Mouse (Mus musculus) heart, embryonic 10.5 days (tissue): ENCODE results near the gene Mapk13. TPM values are rescaled to one million over a fixed set of nuclear protein-coding genes. Genes with fewer than 3 reads are reported as not detected.
"Not testable (repeated sequence)": the region's sequence is repeated elsewhere in the genome, so short reads cannot be mapped to it uniquely, and the experiment has no call there.

Experiments
- DNase-seq: peaks from one replicate; pipeline ENCODE4 v3.0.0-alpha.2; 2017; ENCODE audit warnings: low spot score
- H3K27ac ChIP-seq: fragments of 300-500 bp; sonication (generic); 2 replicates; pipeline ENCODE4 v1.5.1; 2016; ENCODE audit warnings: mild to moderate bottlenecking
- H3K27me3 ChIP-seq: fragments of 300-500 bp; sonication (generic); 2 replicates; pipeline ENCODE4 v1.6.1; 2016; ENCODE audit warnings: mild to moderate bottlenecking; ENCODE audit not compliant: poor library complexity, insufficient read depth, severe bottlenecking
- H3K36me3 ChIP-seq: fragments of 300-500 bp; sonication (generic); 2 replicates; pipeline ENCODE4 v1.6.1; 2016; ENCODE audit warnings: mild to moderate bottlenecking, moderate library complexity
- H3K4me1 ChIP-seq: fragments of 300-500 bp; sonication (generic); 2 replicates; pipeline ENCODE4 v1.6.1; 2016; ENCODE audit warnings: mild to moderate bottlenecking
- H3K4me3 ChIP-seq: fragments of 300-500 bp; sonication (generic); 2 replicates; pipeline ENCODE4 v1.5.1; 2016; ENCODE audit warnings: mild to moderate bottlenecking, moderate library complexity
- H3K9me3 ChIP-seq: fragments of 300-500 bp; sonication (generic); 2 replicates; pipeline ENCODE4 v1.6.1; 2016; ENCODE audit warnings: mild to moderate bottlenecking, moderate library complexity
- WGBS: fragments of 180-500 bp; shearing (Covaris S2); methylation state at CpG from one replicate; pipeline ENCODE4 v1.1.7; 2016; 5-methylcytosine and 5-hydroxymethylcytosine counted together
- polyA plus RNA-seq: library from polyadenylated mRNA; unstranded; fragments of >200 nt; fragmentation: Nextera tagmentation; extraction: Ambion mirVana; gene quantifications from 2 replicates; pipeline ENCODE4 v1.2.1, GENCODE M21; 2016

Mapk13 gene
- polyA plus RNA-seq, 1 experiment from 2014 or later = 13.6 TPM

DNA sequence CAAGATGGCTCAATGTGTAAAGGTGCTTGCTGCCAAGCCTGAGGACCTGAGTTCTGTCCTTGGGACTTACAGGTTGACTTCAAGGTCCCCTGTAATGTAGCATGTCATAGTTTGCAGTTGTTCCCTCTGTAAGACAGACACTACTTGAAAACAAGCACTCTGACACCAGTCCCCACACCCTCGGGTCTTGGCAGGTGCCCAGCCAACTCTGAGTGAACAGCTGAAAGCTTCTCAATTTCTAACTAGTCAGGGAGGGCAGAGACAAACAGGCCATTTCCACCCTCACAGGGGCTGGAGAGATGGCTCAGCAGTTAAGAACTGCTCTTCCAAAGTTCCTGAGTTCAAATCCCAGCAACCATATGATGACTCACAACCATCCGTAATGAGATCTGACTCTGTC is 11.6 kb upstream of the Mapk13 start:
- 75% methylated on average over 2 of the region's 2 CpGs for WGBS
- H3K4me1 ChIP-seq = peaks cover 7% of the 10 kb centered on the region; the same call in 1 of the 2 replicates

DNA sequence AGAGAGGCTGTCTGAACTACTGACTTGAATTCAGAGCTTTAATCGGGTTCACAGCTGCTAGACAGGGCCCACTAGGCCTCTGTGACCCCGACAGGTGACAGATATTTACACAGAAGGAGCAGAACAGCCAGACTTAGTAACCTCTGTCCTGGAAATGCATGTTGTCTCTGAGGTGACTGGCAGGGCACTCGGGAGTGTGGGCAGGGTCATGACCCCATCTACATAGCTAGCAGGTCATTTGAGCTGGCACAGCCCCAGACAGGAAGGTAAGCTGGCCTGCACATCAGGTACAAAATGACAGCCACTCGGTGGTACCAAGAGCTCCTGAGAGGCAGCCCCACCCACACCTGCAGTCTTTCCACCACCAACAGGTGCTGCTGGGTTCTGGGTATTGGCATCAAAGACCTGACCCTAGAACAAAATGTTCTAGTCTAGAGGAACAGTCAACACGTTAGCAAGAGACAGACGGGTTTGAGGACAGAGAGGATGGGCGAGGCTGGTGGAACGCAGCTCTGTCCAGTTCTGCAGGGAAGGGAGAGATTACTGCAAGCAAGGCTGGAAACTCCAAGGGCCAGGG is 8.3 kb upstream of the Mapk13 start:
- Histone ChIP-seq H3K4me1 (peaks cover 10% of the 10 kb centered on the region; the same call in 1 of the 2 replicates), H3K9me3 (no peaks in the 10 kb centered on the region), H3K27ac (no peak overlapping the region), H3K36me3 (no peaks in the 10 kb centered on the region), H3K4me3 (no peak overlapping the region), H3K27me3 (0 out of 2 replicates have a peak, but pooled peaks cover 4% of the 10 kb centered on the region)
- DNase-seq = no peak
- WGBS = 58% methylated on average over 8 of the region's 8 CpGs

More for the DNA sequence above, 11.6 kb upstream of the Mapk13 start:
- DNase-seq = no peak
- H3K9me3 ChIP-seq = no peaks in the 10 kb centered on the region
- H3K36me3 ChIP-seq = no peaks in the 10 kb centered on the region
- H3K27me3 ChIP-seq = no peaks in the 10 kb centered on the region
- no peak overlapping the region for H3K27ac ChIP-seq
- H3K4me3 ChIP-seq = no peak overlapping the region

DNA sequence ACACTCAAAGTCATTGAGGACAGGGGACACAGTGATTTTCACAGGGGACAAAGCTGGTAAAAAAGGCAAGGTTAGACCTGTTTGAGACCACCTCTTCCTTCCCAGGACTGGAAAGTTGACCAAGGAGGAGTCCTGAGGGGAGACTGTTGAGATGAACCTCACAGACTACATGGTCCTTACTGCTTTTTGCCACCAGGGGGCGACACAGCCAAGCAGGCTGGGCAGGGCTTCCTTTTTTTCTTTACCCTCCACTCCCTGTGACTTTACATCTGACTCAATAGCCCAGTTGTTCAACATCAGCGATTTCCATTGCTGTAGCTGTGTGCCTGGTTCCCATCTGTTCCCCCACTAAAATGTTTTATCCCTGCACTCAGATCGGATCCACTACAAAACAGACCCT is 7.2 kb upstream of the Mapk13 start:
- DNase-seq = peak; percentile 88
- no peak overlapping the region for H3K4me3 ChIP-seq
- H3K36me3 ChIP-seq = no peaks in the 10 kb centered on the region
- H3K27me3 ChIP-seq = peaks cover 12% of the 10 kb centered on the region; the same call in 1 of the 2 replicates
- no peak overlapping the region for H3K27ac ChIP-seq
- no peaks in the 10 kb centered on the region for H3K9me3 ChIP-seq
- 15% methylated on average over 3 of the region's 3 CpGs for WGBS
- H3K4me1 ChIP-seq = peaks cover 10% of the 10 kb centered on the region; the same call in 1 of the 2 replicates

DNA sequence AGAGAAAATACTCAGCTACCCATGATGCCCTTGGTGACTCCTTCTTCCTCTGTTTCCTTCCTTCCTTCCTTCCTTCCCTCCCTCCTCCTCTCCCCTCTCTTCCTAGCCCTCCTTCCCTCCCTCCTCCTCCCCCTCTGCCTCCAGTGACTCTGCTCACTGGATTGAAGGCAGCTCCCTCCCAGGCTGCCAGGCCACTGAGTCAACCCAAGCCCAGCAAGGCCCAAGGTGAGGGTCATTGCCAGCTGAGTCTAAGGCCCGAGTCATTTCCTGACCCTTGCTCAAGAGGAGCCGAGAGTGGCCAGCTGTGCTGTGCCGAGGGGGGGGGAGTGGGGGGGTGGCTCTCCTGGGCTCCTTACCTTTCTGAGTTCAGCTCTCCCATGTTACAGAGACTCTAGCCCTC is 2.9 kb upstream of the Mapk13 start:
- Histone ChIP-seq H3K27ac (no peak overlapping the region), H3K27me3 (peaks cover 48% of the 10 kb centered on the region), H3K4me3 (no peak overlapping the region), H3K9me3 (no peaks in the 10 kb centered on the region), H3K36me3 (no peaks in the 10 kb centered on the region), H3K4me1 (peaks cover 23% of the 10 kb centered on the region)
- DNase-seq = peak; percentile 65
- 52% methylated on average over 3 of the region's 3 CpGs for WGBS

DNA sequence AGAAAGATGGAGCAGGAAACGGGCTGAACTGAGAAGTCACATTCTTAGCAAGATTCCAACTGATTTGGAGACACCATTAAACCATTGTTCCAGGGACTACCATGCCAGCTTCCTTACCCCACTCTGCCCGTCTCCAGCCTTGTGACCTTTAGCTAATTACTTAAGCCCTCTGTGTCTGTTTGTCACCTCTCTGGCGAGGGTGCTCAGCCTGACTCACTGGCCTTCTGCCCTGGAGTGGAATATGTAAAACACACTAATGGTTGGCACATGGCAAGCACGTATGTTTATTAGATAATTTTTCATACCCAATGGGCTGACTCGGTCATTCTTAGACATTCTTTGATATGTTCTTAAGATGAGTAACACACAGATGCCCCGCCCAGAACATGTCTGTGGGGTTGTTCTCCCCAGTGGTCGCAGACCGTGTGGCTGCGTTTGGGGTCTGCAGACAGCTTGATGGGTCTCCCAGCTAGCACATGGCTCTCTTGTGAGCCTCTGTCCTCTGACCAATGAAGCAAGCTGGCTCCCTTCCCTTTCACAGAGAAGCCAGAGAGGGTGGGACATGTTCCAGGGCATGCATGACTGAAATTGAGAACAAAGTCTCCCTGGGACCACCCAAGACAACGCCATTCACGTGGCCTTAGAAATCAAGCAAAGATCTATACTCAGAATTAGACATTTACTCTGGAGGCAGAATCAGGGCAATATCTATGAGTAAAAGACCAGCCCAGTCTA is 2.1 kb upstream of the Mapk13 start:
- Histone ChIP-seq H3K27ac (no peak overlapping the region), H3K27me3 (peaks cover 56% of the 10 kb centered on the region), H3K36me3 (no peaks in the 10 kb centered on the region), H3K4me3 (no peak overlapping the region), H3K9me3 (no peaks in the 10 kb centered on the region), H3K4me1 (peaks cover 21% of the 10 kb centered on the region)
- no peak for DNase-seq
- 76% methylated on average over 11 of the region's 11 CpGs for WGBS

DNA sequence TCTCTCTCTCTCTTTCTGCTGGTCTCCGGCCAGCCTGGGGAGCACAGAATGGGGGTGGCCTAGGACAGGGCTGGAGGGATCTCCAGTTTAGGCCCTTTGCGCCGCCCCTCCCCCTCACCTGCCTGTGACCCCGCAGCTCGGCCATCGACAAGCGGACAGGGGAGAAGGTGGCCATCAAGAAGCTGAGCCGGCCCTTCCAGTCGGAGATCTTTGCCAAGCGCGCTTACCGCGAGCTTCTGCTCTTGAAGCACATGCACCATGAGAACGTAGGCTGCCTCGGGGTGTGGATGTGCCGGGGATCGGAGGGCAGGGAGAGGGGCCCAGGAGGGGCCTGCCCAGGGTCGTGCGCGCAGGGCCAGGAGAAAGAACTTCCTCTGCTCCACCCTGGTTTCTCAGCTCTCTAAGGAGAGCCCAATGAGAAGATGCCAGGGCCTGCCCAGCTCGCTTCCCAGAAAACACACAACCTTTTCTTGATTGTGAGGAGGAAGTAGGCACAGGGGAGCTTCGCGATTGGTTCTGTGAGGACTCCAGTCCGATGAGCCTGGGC is 851 bp downstream of the Mapk13 start:
- H3K9me3 ChIP-seq = peaks cover 3% of the 10 kb centered on the region
- H3K27me3 ChIP-seq = peaks cover 52% of the 10 kb centered on the region
- H3K4me1 ChIP-seq = peaks cover 21% of the 10 kb centered on the region
- DNase-seq = no peak
- H3K4me3 ChIP-seq = peak overlapping the region; percentile 64
- 3% methylated on average over 24 of the region's 24 CpGs for WGBS
- H3K36me3 ChIP-seq = no peaks in the 10 kb centered on the region
- H3K27ac ChIP-seq = peak overlapping the region; percentile 69

DNA sequence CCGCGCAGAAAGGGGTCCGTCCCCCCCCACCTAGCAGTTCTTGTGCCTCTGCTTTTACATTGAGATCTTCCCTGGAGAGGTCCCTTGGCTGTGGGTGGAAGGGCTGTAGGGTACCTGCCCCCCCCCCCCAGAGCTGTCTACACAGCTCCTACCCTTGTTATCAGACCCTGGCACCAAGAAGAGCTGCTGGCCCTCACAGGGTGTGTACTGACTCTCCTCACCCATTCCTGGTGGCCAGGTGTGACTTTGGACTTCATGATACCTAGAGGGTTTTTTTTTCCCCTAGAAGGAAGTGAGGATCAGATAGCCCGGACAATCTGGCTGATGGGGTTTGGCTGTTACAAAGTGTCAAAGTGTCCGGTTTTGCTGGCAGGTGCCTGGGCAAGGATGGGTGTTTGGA is 2.2 kb downstream of the Mapk13 start:
- WGBS = 86% methylated on average over 5 of the region's 5 CpGs
- Histone ChIP-seq H3K36me3 (no peaks in the 10 kb centered on the region), H3K27me3 (peaks cover 48% of the 10 kb centered on the region), H3K4me1 (peaks cover 19% of the 10 kb centered on the region), H3K27ac (no peak overlapping the region), H3K9me3 (peaks cover 3% of the 10 kb centered on the region), H3K4me3 (no peak overlapping the region)
- no peak for DNase-seq

DNA sequence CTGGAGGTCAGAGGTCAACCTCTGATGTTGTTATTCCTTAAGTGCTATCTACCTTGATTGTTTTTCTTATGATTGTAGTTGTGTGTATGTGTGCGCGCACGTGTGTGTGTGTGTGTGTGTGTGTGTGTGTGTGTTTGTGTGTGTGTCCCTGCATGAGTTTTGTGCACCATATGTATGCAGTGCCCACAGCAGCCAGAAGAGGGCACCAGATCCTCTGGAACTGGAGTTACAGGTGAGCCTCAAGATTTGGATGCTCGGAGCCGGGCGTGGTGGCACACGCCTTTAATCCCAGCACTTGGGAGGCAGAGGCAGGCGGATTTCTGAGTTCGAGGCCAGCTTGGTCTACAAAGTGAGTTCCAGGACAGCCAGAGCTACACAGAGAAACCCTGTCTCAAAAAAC is 5.2 kb downstream of the Mapk13 start:
- not testable (repeated sequence) for DNase-seq, H3K9me3 ChIP-seq, H3K36me3 ChIP-seq, H3K27ac ChIP-seq, H3K4me3 ChIP-seq
- 92% methylated on average over 9 of the region's 9 CpGs for WGBS
- peaks cover 32% of the 10 kb centered on the region for H3K27me3 ChIP-seq
- H3K4me1 ChIP-seq = peaks cover 14% of the 10 kb centered on the region

DNA sequence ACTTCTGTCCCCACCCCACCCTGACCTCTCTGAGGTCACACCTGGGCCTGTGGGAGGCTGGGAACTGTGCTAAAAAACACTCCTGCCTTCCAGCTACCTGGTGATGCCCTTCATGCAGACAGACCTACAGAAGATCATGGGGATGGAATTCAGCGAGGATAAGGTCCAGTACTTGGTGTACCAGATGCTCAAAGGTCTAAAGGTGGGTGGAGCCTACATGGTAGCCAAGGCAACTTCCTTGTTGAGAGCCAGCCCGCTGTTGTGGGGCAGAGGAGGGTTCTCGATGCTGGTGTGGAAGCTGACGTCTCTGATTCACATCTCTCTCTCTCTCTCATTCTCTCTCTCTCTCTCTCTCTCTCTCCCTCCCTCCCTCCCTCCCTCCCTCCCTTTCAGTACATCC is 6.1 kb downstream of the Mapk13 start:
- H3K36me3 ChIP-seq = no peaks in the 10 kb centered on the region
- H3K4me3 ChIP-seq = no peak overlapping the region
- H3K27ac ChIP-seq = no peak overlapping the region
- DNase-seq = no peak
- H3K4me1 ChIP-seq = peaks cover 5% of the 10 kb centered on the region
- 78% methylated on average over 4 of the region's 4 CpGs for WGBS
- H3K9me3 ChIP-seq = peaks cover 3% of the 10 kb centered on the region
- peaks cover 24% of the 10 kb centered on the region for H3K27me3 ChIP-seq

DNA sequence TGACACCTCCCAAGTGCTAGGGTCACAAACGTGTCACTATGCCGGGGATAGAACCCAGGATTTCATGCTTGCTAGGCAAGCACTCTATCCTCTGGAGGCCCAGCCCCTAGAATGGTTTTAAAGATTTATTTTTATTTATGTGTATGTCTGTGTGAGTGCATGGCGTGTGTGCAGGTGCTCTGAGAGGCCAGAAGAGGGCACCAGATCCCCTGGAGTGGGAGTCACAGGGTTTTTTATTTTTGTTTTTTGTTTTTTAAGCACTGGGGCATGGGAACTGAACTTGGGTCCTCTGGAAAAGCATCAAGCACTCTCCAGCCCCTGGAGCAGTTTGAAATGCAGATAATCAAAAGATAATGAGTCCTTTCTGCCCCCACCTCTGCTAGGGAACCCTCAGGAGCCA is 7.7 kb downstream of the Mapk13 start:
- H3K4me3 ChIP-seq = no peak overlapping the region
- WGBS = 81% methylated on average over 3 of the region's 3 CpGs
- H3K4me1 ChIP-seq = peaks cover 14% of the 10 kb centered on the region
- H3K36me3 ChIP-seq = no peaks in the 10 kb centered on the region
- peaks cover 3% of the 10 kb centered on the region for H3K9me3 ChIP-seq
- H3K27me3 ChIP-seq = peaks cover 7% of the 10 kb centered on the region; the same call in 1 of the 2 replicates
- DNase-seq = no peak
- no peak overlapping the region for H3K27ac ChIP-seq

DNA sequence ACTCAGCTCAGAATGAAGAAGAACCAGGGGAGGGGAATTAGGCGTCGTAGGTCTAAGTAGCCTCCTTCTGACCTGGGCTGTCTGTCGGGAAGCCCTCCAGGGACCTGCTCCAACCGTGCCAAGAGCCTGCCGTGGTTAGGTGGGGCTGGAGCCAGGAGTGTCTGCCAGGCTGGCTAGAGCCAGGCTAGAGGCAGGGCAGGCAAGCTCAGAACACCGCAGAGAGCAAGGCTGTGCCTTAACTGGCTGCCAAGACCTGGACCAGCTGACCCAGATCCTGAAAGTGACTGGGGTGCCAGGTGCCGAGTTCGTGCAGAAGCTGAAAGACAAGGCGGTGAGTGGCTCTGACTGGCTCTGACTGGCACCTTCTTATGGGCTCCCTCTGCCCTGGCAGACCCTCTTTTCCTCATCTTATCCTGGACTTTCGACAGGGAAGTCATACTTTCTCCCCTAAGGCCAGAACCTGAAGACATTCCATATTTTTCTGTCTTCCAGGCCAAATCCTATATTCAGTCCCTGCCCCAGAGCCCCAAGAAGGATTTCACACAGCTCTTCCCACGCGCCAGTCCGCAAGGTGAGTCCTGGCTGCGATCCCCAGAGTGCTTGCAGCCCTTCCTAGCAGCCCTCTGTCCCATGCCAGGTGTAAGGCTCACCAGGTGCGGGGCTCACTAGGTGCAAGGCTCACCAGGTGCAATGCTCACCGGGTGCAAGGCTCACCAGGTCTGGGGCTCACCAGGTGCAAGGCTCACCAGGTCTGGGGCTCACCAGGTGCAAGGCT is 8.3 kb downstream of the Mapk13 start:
- Histone ChIP-seq H3K4me1 (peaks cover 14% of the 10 kb centered on the region), H3K27ac (no peak overlapping the region), H3K36me3 (no peaks in the 10 kb centered on the region)

DNA sequence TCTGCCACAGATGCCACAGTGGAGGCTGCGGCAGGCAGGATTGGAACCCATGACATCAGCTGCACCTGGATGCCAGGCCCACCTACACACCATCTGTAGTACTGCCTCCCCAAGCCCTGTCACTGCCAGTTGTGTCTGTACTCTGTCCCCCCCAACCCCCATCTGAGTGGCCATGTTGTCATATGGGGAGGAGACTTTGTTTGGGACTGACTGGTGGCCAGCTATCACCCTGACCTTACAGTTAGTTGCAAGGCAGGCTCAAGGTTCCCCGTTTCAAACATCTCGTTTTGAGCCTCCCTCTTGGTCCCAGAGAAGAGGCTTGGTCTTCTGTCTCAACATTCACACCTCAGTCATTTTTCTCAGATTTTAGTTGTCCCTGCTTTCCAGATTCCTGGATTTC is 10.6 kb downstream of the Mapk13 start:
- Histone ChIP-seq H3K27ac (no peak overlapping the region), H3K27me3 (peaks cover 6% of the 10 kb centered on the region; the same call in 1 of the 2 replicates), H3K9me3 (no peaks in the 10 kb centered on the region), H3K4me1 (peaks cover 14% of the 10 kb centered on the region), H3K36me3 (no peaks in the 10 kb centered on the region), H3K4me3 (no peak overlapping the region)
- 82% methylated on average over 3 of the region's 3 CpGs for WGBS
- DNase-seq = no peak

More for the DNA sequence above, 8.3 kb downstream of the Mapk13 start:
- H3K4me3 ChIP-seq = no peak overlapping the region
- no peak for DNase-seq
- H3K27me3 ChIP-seq = peaks cover 6% of the 10 kb centered on the region; the same call in 1 of the 2 replicates
- 83% methylated on average over 16 of the region's 16 CpGs for WGBS
- H3K9me3 ChIP-seq = peaks cover 3% of the 10 kb centered on the region

DNA sequence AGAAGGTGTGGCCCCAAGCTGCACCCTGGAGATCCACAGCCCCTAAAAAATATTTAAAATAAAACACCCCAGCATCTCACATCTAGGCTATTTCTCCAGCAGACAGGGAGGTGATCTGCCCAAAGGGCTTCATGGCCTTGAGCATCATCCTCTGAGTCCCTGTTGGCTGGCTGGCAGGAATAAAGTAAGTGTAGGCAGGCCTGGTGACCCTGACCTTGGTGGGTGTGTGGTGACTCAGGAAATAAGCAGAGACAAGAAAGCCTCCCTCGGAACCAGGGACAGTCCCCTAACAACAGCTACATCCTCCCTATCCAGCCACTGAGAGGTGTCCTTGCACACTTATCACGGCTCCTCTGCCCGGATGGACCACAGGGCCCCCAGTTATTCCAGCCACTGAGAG is 11.7 kb downstream of the Mapk13 start:
- no peak for DNase-seq
- 41% methylated on average over 3 of the region's 3 CpGs for WGBS

More for the DNA sequence above, 11.7 kb downstream of the Mapk13 start:
- peaks cover 14% of the 10 kb centered on the region for H3K4me1 ChIP-seq
- H3K27ac ChIP-seq = peak overlapping the region; percentile 63
- peaks cover 6% of the 10 kb centered on the region; the same call in 1 of the 2 replicates for H3K27me3 ChIP-seq
- no peaks in the 10 kb centered on the region for H3K9me3 ChIP-seq
- H3K4me3 ChIP-seq = no peak overlapping the region
- no peaks in the 10 kb centered on the region for H3K36me3 ChIP-seq
